Mouse (Mus musculus): ENCODE data around the gene Etl4.

- TF ChIP-seq POLR2A (IDR thresholded peaks at IDR 0.05; ENCODE audit: borderline replicate concordance, control insufficient read depth, low read depth, low read length), result no peak
- no peak for TF ChIP-seq CTCF (IDR thresholded peaks at IDR 0.05; ENCODE audit: control insufficient read depth, insufficient read depth, low read length)
Observed at GRCm38 (mm10) chr2:19909900-19910780, 560 bp downstream of the Etl4 start.

Data from bone marrow, adult 2 months (tissue).